Mouse (Mus musculus): ENCODE measurements around the gene Ralgapa2.

Ralgapa2 gene

DNA sequence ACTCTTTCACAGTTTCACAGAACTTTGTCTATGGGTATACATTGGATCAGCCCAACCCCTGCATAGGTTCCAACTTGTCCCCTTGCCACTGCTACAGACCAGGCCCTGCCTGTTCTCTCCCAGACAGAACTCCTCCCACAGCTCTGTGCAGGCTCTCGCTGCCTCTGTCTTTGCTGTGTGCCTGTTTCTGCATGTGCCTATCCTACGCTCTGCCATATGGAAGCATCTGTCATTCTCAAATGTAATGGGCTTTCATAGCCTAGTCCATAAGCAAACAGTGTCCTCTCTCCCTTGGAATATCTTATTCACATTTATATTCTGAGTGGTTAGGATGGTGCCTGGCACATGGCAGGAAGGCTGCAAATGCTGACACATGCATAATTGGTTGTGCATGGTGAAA is 202.7 kb downstream of the Ralgapa2 start:
- in situ Hi-C loops (cut with MboI): no loop called here

DNA sequence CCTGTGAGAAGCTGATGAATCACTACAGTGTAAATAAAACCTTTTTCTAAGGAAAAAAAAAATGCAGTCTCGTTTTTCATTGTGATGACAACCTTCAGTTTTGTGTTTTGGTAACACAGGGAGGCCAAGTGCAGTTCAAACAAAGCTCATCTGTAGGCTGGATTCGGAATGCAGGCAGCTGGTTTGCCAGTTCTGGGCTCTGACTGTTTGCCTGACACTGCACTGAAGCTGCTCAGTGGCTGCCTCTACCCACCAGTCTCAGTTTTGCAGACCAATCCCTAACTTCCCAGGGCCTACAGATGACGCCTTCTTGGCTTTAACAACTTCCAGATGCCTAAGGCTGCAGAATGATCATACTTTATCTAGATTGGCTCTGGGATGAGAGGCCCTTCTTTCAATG is 205.1 kb downstream of the Ralgapa2 start:
- in situ Hi-C loops (cut with MboI): no loop called here

DNA sequence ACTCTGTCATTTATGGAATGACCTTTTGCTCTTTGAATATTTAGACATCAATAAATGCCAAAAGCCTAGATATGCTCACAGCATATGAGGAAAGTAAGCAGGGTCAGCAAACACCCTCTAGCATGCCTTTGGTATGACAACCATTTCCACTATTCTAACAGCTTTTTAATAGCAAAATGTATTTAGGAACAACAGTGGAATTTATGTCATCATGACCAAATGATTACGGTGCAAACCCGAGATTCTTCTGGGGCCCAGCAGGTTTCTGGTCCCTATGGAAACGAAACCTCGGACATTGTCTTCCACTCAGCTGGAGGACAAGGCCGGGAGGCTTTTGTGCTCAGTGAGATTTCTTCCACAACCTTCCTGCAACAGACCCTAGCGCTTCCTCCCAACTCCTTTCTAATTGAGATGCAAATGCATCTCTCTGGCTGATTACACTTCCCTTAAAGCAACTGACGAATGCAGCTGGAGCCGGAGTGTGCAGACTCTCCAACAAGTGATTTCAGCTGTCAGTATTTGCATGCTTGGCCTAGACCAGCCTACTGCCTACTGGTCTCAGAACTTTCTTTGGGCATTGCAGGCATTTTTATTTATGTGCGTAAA is 209.9 kb downstream of the Ralgapa2 start:
- in situ Hi-C loops (cut with MboI): no loop called here

DNA sequence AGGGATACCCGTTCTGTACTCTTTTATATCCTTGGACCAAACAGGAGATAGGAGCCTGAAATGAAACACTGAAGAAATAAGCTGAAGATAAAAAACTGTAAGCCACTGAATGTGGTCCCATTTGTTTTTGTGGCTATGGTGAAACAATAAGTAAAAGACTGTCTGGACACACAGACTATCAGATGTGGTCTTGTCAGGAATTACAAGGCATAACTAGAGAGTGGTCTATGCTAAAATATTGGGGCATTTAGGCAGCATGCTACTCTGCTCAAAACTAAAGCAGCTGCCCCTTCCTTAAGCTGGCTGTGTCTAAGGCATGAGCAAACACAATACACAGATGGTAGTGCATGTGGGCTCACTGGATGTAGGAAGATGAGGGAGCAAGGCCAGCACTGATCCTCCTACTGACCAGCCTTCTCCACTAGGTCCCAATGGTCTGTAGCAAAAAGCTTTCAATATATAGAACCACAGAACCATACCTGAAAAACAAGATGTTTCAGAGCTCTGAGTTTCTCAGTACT is 211.6 kb downstream of the Ralgapa2 start:
- in situ Hi-C loops (cut with MboI): no loop called here

DNA sequence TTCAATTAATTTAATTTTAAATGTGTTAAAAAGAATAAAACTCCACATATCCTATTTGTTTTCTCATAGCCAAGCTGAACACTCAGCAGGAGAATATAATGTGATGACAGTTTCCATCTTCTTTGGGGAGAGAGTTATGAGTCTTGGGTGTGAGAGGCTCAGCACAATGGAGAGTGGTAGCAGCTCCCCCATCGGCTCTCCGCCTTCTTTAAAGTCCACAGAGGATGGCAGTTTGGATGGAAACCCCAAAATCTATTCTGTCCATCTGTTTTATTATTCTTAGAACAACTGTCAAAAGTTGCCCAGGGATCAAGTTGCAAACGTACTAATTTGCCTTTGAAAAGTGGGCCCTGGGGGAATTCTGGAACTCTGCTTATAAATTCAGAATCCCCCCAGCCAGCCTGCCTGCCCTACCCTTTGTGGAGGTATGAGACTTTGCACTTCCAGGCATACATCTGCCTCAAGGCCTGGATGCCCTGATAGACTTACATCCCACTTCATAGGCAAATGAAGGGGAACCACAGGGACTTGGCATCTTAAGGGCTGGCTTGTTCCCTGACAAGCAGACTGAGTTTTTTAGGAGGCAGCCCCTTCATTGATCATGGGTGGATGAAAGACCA is 212.2 kb downstream of the Ralgapa2 start:
- in situ Hi-C loops (cut with MboI): no loop called here

DNA sequence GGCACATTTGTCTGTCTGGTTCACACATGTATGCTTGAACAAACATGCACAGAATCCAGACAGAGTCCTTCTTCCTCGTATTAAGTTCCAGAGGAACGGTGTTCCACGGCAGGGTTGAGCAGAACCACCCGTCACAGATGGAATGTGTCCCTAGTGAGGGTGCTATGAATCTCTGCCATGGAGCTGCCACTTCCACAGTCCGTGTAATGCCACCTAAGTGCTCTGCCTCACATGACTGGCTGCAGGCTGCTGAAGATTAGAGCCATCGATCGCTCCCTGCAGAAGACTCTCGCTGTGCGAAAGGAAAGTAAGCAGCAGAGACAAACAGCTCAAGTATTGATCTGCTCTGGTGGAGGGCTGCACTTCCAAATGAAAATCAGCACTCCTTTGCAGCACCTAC is 218.6 kb downstream of the Ralgapa2 start:
- in situ Hi-C loops (cut with MboI): no loop called here

DNA sequence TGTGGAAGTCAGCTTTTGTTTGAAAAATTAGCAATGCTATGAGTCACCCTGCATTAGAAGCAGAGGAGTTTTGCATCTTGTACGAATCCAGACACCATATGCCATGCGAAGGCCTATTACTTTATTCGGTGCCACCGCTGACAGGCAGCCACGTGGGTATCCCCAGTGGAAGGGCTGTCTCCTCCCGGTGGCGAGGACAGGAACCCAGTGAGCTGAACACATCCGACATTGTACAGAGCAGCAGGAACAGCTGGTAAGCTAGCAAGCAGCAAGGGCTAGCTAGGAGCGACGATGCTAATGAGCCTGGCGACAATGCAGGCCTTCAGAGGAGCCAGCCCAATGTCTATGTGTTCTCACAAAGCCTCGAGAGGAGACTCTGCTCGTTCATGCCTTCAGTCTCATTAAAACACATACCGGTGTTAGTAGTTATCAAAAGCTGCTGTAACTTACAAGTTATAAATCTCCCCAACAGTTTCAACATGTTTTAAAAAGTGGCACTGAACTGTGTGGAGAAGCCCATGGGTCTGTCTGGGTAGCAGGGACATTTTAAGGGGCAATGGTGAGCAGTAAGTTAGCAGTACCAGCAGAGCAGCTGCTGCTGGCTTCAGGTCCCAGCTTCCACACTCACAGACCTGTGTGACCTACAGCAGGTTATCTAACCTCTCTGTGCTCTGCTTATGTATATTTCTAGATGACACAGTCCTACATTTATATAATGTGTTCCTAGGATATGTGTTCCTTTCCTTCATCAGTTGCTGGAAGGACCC is 221.1 kb downstream of the Ralgapa2 start:
- in situ Hi-C loops (cut with MboI): no loop called here

DNA sequence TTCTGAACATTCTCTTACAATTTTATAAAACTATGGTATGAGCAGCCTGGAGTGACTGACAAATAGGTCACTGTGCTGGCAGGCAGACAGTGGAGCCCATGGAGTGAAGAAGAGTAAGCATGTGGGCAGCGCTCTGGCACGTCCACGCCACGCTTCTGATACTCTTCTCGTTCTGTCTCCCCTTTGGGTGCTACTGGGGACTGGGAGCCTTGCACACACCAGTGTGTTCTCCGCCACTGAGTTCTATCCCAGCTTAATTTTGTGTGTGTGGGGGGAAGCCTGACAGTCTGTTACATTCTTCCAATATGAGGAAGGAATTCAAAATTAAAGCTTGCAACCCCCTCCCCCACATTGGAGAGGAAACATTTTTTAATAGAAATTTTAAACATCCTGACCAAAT is 221.8 kb downstream of the Ralgapa2 start:
- in situ Hi-C loops (cut with MboI): no loop called here

DNA sequence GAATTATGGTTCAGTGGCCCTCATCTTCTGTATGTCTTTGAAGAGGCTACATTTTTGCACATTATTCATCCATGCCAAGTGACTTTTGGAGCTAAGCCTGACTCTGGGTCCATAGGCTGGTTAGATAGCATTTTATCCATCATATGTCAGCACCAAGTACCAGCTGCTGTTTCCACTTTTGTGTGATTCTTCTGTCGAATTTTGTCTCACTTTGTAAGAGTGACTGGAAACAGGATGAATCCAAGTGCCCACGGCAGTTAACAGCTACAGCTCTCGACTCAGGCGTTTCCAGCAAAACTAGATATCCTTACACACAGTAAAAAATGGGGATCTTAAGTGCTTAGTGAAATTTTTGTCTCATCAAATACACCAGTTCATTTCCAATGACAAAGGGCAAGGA is 222.8 kb downstream of the Ralgapa2 start:
- in situ Hi-C loops (cut with MboI): no loop called here

DNA sequence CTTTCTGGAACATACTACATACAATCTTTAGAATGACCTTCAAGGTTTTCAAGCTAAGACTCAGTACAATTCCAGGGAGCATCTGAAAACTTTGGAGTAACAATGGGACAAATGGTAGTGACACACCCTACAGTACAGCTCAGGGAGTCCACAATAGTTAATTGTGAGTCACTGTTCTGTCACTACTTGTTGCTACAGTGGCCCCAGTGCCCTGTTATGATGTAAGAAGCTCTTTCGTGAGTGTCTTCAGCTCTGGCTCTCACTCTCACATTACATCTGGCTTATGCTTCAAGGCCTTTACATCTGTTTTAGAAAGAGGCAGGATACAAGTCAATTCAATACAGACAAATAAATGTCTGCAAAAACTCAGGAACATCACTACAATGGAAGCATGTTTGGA is 223.8 kb downstream of the Ralgapa2 start:
- in situ Hi-C loops (cut with MboI): no loop called here

DNA sequence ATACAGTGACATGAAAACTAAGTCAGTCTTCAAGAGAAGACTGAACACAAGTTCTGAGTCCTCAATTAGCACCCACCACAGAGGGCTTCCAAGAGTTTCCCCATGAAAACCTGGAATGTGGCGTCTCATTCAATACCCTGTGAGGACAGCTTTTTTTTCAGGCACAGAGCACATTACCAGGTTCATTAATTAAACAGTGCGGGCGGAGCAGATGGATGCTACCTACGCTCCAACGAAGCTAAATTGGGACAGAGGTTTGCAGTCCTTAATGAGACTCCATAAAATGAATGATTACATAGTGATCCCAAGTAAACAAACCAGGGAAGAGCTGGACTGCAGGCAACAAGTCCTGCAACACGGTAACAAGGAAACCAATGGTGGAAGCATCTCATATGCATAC is 224.6 kb downstream of the Ralgapa2 start:
- in situ Hi-C loops (cut with MboI): no loop called here

DNA sequence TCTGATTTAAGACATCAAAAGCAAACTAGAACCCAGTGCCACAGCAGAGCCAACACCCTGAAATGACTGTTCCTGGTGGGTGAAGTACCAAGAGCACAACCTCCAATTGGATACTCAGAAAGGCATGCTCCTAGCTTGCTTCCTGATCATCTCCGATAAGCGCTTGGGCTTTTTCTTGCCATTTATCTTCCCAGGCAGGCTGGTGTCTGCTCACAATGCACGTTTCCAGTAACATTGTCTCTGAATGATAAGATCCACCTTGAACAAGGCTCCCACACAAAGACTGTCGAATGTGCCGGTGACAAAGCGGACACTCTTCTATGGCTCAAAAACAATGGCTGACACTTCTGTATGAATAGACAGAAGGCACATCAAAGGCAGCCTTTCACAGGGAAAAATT is 230.8 kb downstream of the Ralgapa2 start:
- in situ Hi-C loops (cut with MboI): no loop called here

DNA sequence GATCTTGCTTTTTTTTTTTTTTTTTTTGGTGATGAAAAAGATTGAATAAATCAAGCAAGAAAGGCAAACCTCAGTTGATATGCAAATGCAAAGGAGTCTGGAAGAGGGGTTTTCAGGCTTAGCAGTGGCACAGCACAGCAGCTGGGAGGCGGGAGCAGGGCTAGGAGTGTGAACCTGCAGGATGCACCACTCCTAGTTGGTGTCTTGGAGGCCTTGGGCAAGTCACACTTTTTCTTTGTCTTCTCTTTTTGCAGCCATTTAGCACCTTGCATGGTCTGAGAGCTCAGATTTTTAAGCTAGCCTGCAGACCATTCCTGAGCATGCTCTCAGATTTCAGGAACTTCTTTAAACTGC is 231.2 kb downstream of the Ralgapa2 start:
- in situ Hi-C loops (cut with MboI): no loop called here

DNA sequence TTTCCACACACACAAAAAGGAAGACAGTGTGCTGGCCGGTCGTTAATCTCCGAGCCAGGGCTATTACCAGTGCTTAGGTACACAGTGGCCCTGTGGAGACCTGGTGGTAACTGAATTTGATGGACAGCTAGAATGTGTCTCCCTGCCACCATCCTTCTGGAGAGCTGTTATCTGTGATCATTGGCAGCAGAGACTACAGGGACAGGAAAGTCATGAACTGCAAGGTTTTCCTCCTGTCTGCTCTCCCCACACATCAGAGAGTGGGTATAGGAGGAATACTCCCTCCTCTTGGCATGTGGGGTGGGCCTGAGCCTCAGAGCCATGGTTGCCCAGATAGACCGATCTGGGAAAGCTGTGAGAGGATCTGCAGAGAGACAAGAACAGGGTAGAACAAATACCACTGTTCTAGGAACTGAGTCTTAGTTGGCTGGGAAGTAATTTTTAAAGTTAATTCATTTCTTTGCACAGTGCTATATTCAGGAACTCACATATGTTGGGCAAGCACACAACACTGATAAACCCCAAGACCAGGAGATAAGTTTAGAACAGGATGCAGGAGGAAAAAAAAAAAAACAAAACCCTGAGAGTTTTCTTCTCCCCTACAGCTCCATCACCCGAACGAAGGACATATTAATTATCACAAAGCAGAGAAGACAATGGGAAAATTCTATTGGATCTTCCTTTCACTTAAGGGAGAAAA is 231.8 kb downstream of the Ralgapa2 start:
- in situ Hi-C loops (cut with MboI): no loop called here

DNA sequence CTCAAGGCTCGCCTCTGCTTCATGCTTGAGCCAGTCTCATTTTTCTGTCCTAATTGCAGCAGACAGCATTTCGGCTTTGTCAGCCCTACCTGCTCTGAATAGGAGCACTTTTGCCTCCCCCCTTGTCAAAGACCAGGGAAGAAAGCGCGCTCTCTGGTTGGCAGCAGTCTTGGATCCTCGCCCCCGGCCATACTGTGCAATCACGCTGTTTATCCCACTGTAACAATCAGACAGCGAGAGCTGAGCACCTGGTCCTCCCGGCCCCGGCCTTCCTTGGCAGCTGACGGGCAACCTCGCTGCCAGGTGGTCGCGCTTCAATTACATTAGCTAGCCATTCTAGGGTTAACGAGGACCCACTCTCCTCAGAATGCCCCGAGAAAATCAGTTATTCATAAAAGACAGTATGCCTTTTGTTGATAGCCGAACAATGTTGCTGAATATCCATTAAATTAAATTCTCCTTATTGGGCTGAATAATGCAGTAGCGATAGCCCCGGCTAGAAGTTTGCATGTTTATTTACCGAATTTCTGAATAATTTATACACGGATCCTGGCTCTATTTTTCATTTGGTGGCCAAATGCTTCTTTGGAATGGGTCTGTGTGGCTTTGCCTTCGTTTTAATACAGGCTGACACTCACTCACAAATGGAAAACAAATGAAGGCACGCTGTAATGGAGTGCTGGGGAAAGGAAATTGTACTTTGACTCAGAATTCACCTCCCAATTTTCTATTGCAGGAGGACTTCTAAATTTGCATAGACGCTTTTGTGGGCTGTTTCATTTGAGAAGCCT is 232.5 kb downstream of the Ralgapa2 start:
- in situ Hi-C loops (cut with MboI): no loop called here

DNA sequence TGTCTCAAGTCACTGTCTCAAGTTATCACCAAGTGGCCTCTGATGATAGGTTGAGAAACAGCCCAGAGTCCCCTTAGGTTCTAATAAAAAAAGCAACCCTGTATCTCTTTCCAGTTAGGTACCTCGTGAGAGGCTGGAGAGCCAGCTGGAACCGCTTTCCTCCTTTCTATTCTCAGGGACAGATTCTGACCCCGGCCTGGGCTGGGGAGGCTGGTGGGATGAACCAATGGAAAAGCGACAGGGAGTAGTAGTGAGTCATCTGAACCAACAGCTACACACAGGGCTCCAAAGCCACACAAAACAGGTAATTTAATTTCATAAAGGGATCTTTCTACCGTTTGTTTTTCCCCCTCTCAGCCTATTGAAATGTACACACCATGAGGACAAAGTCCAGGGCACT is 233.8 kb downstream of the Ralgapa2 start:
- in situ Hi-C loops (cut with MboI): no loop called here

DNA sequence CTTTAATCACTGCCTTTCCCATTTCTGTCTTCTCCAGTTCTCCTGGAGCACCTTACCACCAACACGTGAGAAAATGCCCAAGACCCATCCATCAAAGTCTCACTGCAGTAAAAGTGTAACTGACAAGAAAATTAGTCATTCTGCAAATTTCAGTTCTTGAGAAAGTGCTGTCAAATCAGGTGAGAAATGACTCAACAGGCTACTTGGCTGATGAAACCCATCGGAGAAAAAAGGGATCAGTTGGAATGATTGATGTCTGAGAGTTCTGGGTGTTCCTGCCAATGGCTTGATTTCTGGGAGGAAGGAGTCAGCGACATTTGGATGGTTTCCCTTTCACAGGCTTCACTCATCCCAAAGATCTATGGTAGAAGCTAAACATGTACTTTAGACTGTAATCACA is 245.6 kb downstream of the Ralgapa2 start:
- in situ Hi-C loops (cut with MboI): no loop called here

DNA sequence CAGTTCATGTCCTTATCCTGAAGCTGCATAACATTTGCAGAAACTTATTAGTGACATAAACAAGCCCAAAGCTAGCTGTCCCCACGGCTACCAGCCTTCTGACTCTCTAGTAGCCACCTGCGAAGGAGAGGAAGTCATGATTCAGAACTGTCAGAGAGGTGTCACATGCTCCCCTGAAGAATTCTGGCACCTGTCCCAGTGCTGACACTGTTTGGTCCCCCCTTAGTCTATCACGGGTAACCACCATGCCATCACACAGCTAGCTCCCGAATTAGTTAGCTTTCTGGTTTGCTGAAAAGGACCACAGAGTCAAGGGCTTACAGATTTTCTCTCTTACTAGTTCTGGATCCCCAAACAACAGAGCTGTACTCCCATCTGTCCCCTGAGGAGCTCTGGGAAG is 247.1 kb downstream of the Ralgapa2 start:
- in situ Hi-C loops (cut with MboI): no loop called here

DNA sequence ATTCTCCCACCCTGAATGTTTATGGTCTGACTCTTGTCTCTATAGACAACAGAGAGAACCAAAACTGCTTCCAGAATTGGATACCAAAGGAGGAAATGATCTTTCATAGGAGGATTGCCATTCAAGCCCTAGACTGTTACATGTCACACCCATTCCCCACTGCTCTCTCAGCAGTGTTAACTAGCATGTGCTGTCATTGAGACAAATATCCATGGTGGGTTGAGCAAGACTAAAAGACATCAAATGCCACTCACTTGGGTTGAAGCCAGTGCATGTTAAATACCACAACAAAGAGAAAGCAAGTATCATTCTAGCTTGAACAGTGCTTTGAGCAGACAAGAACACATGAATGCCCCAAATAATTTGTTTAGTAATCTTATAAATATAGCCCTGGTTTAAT is 249.2 kb downstream of the Ralgapa2 start:
- in situ Hi-C loops (cut with MboI): no loop called here

DNA sequence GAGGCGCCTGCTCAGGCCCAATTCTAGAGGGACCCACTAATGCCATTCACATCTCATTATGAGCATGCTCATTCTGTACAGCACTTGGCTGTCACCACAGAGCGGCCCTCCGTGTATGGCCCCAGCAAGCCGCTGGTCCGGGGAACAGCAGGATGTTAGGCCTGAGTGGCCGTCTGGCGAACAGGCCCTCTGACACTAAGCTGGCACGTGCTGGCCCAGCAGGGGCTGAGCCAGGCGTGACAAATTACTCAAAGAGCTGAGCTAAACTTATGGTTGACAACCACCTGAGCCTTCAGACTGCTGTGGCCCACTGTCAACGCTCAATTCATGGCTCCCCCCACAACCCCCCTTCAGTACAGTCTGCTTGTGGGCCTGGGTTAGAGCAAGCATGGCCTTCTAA is 249.9 kb downstream of the Ralgapa2 start:
- in situ Hi-C loops (cut with MboI): no loop called here

DNA sequence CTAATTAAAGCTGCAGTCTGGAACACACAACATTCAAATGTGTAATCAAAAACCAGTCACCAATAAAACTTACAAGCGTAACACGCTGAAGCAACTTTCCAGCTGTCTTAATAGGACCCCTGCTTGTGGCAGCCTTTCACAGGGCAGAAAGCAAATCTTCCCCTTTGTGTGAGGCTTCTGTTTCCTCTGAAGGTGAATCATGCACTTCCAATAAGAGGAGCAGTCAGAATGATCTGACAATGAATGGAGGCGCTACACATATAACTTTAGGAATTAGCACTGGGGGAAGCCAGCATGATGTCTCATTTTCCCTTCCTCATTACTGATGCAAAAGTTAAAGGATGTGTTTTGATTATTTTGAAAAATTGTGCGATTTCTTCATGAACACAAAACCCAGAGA is 251.0 kb downstream of the Ralgapa2 start:
- in situ Hi-C loops (cut with MboI): no loop called here
